Mouse (Mus musculus): ENCODE data around the gene Rasa3. TPM values are rescaled to one million over a fixed set of nuclear protein-coding genes. Genes with fewer than 3 reads are reported as not detected.

Rasa3 gene
- polyA plus RNA-seq, 1 experiment from 2014 or later, result 28.3 TPM

DNA sequence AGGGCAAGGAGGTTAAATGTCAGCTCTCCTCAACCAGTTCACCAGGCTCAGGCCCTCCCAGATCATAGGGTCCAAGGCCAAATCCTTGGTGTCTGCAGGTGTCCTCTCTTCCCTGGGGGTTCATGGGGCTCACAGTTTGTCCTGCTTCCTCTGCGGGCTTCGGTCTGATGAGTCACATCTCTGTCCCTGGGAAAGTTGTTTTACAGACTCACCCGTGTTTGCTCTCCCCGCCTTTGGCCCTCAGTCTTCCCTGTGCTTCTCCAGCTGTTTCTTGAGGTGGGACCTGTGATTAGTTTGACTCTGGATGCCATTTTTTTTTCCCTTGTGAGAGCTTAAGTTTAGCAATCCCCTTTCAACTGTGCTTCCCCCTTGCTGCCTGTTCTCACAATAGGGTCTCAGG lies 18.8 kb upstream of the Rasa3 start:
- H3K9ac ChIP-seq, result no peak overlapping the region

DNA sequence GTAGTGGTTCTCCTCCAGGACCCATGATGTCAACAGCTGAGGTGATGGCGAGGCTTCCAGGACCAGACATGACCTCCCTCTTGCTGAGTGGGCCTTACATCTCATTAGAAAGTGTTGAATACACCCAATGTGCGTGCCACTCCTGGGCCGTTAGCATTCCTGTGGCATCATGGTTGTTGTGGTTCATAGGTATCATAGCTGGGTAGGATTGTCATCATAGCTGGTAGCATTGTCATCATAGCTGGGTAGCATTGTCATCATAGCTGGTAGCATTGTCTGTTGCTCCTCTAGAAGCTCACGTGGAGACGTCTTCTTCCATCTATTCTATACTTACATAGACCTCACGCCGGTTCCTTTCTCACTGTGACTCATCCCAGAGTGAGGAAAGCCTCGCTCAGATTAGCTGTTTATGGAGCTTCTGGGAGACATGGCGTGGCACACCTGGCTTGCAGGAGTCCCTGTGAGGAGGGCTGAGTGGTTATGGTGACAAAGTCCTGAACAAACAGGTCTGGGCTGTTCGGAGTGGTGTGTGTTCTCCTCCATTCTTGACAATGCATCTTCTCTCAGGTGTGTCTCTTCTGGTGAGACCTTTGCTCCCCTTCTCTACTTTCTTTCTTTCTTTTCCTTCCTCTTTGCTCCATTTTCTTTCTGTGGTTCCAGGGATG lies 17.9 kb upstream of the Rasa3 start:
- Histone ChIP-seq H3K27me3 (no peaks in the 10 kb centered on the region), H3K9me3 (no peaks in the 10 kb centered on the region), H3K27ac (replicated peaks) (no peak overlapping the region), H3K4me3 (no peak overlapping the region), H3K4me1 (replicated peaks) (peaks cover 23% of the 10 kb centered on the region), H3K36me3 (no peaks in the 10 kb centered on the region), H3K4me2 (no peak overlapping the region), H3K9ac (no peak overlapping the region)
- WGBS, result 94% methylated on average over 10 of the region's 10 CpGs
- no peak for ATAC-seq (ENCODE audit: low read depth)

More for the DNA sequence above, 18.8 kb upstream of the Rasa3 start:
- no peak overlapping the region for H3K27ac ChIP-seq (replicated peaks)
- WGBS, result 92% methylated on average over 4 of the region's 4 CpGs
- ATAC-seq (ENCODE audit: low read depth), result no peak
- peaks cover 23% of the 10 kb centered on the region for H3K4me1 ChIP-seq (replicated peaks)
- no peak overlapping the region for H3K4me3 ChIP-seq
- H3K27me3 ChIP-seq, result no peaks in the 10 kb centered on the region
- no peaks in the 10 kb centered on the region for H3K9me3 ChIP-seq
- H3K4me2 ChIP-seq, result no peak overlapping the region
- H3K36me3 ChIP-seq, result no peaks in the 10 kb centered on the region

DNA sequence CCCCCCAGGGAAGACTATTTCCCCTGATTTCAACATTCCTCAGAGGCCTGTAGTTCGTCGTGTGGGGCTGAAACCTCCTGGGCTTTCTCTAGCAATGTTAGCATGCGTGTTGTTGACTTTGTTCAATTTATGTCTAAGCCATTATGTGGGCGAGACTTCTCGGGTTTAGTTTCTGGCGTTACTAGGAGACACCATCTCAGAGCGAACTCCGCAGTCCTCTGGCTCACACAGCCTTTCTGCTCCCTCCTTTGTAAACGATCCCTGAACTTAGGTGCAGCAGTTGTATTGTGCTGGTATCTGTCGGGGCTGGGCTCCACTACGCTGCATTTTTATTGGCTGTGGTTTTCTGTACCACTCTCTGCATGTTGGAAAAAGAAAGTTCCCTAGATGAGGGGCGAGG lies 17.3 kb upstream of the Rasa3 start:
- no peaks in the 10 kb centered on the region for H3K36me3 ChIP-seq
- H3K27me3 ChIP-seq, result no peaks in the 10 kb centered on the region
- no peaks in the 10 kb centered on the region for H3K9me3 ChIP-seq
- no peak overlapping the region for H3K4me2 ChIP-seq
- no peak overlapping the region for H3K27ac ChIP-seq (replicated peaks)
- WGBS, result 41% methylated on average over 12 of the region's 12 CpGs
- peaks cover 23% of the 10 kb centered on the region for H3K4me1 ChIP-seq (replicated peaks)
- no peak for ATAC-seq (ENCODE audit: low read depth)
- H3K9ac ChIP-seq, result no peak overlapping the region
- H3K4me3 ChIP-seq, result no peak overlapping the region

DNA sequence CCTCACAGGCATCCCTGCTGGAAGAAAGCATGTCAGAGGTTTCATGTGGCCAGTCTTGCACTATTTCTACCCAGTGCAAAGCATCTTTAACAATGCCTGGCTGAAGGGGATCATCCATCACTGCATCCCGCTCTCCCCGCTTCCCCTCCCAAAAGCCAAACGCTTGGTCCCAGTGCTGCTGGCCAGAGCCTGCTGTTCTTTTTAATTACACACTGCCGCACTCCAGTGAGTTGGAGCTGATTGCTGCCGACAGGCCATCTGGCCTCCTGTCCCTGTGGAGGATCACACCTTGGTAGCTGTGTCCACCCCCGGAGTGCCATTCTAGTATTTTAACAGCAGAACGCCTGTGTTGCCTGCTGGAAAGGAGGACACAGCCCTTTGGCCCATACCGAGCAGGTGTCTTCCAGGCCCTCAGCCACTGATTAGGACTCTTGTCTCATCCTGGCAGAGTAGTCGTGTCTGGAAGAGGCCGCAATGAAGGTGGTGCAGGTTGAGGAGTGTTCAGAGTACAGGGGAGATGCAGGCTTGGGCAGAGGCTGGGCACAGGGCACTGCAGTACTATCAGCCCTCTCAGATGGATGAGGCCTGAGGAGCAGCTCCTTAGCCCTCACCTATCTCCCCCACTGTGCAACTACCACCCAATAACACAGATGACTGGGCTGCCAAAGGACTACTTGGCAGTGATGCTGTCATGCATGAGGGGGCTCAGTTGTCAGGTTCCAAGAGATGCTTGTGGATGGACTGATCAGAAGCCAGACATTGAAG lies 15.1 kb upstream of the Rasa3 start:
- Histone ChIP-seq H3K27me3 (no peaks in the 10 kb centered on the region), H3K27ac (replicated peaks) (peak overlapping the region; percentile 59), H3K9me3 (no peaks in the 10 kb centered on the region), H3K4me3 (no peak overlapping the region), H3K36me3 (no peaks in the 10 kb centered on the region), H3K4me2 (no peak overlapping the region), H3K4me1 (replicated peaks) (peaks cover 29% of the 10 kb centered on the region), H3K9ac (peak overlapping the region; percentile 6; the same call in 1 of the 2 replicates)
- 31% methylated on average over 10 of the region's 10 CpGs for WGBS
- ATAC-seq (ENCODE audit: low read depth), result peak; percentile 71

DNA sequence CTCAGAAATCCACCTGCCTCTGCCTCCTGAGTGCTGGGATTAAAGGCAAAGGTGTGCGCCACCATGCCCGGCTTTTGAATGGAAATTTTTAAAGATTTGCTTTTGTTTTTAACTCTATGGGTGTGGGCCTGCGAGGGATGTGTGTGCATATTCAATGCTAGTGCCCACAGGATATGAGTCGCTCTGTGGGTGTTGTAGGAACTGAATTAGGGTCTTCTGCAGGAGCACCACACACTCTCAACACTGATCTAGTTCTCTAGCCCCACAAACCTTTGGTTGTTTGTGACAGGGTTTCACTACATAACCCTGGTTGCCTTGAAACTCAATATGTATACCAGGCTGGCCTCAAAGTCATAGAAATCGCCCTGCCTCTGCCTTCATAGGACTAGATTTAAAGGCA lies 11.9 kb upstream of the Rasa3 start:
- Histone ChIP-seq H3K27me3 (no peaks in the 10 kb centered on the region), H3K4me1 (replicated peaks) (peaks cover 23% of the 10 kb centered on the region), H3K27ac (replicated peaks) (no peak overlapping the region), H3K9me3 (no peaks in the 10 kb centered on the region), H3K9ac (no peak overlapping the region), H3K36me3 (no peaks in the 10 kb centered on the region), H3K4me3 (no peak overlapping the region), H3K4me2 (no peak overlapping the region)
- WGBS, result 90% methylated on average over 5 of the region's 5 CpGs
- ATAC-seq (ENCODE audit: low read depth), result no peak

DNA sequence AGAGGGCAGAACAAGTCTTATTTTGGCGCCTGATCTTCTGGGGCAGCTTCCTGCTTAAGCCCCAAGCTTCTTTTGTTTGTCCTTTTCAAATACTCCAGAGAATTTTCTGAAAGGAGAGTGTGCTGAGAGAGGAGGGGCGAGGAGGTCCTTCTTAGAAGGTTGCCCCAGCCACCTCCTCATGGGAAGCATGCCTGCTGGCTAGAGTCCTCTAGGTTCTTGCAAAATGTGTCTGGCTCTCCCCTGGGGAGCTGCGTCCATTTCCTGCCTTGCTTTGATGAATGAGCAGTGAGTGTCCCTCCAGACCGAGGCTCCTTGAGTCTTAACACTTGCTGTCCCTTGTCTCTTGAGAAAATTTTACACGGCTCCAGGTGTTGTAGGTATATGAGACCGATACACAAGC lies 11.1 kb upstream of the Rasa3 start:
- H3K27ac ChIP-seq (replicated peaks), result no peak overlapping the region
- no peak for ATAC-seq (ENCODE audit: low read depth)
- no peaks in the 10 kb centered on the region for H3K27me3 ChIP-seq
- peaks cover 26% of the 10 kb centered on the region for H3K4me1 ChIP-seq (replicated peaks)
- no peak overlapping the region for H3K4me3 ChIP-seq
- WGBS, result 62% methylated on average over 6 of the region's 6 CpGs
- no peak overlapping the region for H3K9ac ChIP-seq
- no peaks in the 10 kb centered on the region for H3K36me3 ChIP-seq
- no peak overlapping the region for H3K4me2 ChIP-seq
- no peaks in the 10 kb centered on the region for H3K9me3 ChIP-seq

DNA sequence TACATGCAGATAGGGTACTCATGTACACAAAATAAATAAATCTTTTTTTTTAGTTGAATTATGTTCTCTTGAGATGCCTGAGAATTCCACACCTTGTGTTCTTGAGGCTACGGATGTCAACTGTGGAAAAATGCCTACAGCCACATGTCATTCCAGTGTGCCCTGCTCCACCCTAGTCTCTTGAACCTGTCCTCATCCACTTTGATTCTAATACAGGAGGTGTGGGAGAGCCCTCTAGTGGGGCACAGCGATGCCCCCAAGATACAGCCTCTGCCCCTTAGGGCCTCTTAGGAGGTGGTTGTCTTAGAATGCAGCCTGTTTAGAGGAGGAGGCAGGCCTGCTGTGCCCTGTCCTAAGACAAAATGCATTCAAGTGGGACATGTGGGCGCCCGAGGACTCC lies 10.5 kb upstream of the Rasa3 start:
- H3K4me1 ChIP-seq (replicated peaks), result peaks cover 22% of the 10 kb centered on the region
- WGBS, result 68% methylated on average over 4 of the region's 4 CpGs
- ATAC-seq (ENCODE audit: low read depth), result no peak
- no peak overlapping the region for H3K4me3 ChIP-seq
- H3K9me3 ChIP-seq, result no peaks in the 10 kb centered on the region
- no peaks in the 10 kb centered on the region for H3K36me3 ChIP-seq
- H3K27ac ChIP-seq (replicated peaks), result no peak overlapping the region
- H3K9ac ChIP-seq, result no peak overlapping the region
- no peak overlapping the region for H3K4me2 ChIP-seq
- H3K27me3 ChIP-seq, result no peaks in the 10 kb centered on the region

DNA sequence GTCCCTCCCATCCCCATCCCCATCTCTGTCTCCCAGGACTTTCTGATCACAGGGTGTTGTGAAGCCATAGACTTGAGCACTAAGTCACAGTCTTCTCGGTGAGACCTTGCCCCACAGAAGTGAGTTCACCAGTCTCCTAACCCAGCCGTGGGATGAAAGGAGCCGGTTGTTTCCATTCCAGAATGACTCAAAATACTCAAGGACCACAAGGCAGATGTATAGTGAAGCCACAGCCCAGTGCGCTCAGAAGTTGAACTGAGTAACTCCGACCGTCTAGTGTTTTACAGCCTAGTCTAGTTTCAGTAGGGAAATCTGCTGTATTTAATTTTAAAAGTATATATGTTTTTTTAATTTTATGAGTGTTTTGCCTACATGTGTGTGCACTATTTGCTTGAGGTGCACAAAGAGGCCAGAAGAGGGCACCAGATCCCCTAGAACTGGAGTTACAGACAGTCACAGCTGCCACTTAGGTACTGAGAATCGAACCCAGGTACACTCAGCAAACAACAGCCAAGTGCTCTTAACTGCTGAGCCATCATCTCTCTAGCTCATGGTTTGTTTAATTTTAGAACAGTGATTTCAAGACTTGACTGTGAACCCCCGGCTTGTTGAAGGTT lies 9.8 kb upstream of the Rasa3 start:
- no peak overlapping the region for H3K27ac ChIP-seq (replicated peaks)
- 94% methylated on average over 8 of the region's 8 CpGs for WGBS
- H3K4me1 ChIP-seq (replicated peaks), result peaks cover 15% of the 10 kb centered on the region
- no peak overlapping the region for H3K4me3 ChIP-seq
- no peak overlapping the region for H3K9ac ChIP-seq
- H3K27me3 ChIP-seq, result no peaks in the 10 kb centered on the region
- ATAC-seq (ENCODE audit: low read depth), result no peak
- H3K36me3 ChIP-seq, result no peaks in the 10 kb centered on the region
- H3K9me3 ChIP-seq, result no peaks in the 10 kb centered on the region
- H3K4me2 ChIP-seq, result no peak overlapping the region

DNA sequence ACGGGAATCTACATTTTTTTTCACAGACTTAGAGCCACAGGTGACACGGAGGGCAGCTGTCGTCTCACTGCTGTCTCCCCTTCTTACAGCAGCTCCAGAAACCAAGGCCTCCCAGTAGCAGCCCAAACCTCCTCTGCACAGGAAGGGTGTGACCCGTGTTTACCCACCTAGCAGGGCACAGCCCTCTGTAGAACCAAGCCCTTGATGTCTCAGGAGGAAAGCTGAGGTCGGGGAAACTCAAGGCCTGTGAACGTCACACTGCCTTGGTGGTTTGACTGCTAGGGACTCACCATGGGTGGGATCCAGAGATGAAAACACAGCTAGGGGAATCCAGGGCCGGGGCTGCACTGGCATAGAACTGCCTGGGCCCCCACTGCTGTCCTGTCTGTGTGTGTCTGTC lies 9.0 kb upstream of the Rasa3 start:
- no peak for ATAC-seq (ENCODE audit: low read depth)
- H3K4me1 ChIP-seq (replicated peaks), result peaks cover 9% of the 10 kb centered on the region; the same call in 1 of the 2 replicates
- no peaks in the 10 kb centered on the region for H3K9me3 ChIP-seq
- H3K27ac ChIP-seq (replicated peaks), result no peak overlapping the region
- 73% methylated on average over 7 of the region's 7 CpGs for WGBS
- H3K27me3 ChIP-seq, result no peaks in the 10 kb centered on the region
- no peak overlapping the region for H3K9ac ChIP-seq
- H3K4me2 ChIP-seq, result no peak overlapping the region
- H3K4me3 ChIP-seq, result no peak overlapping the region
- no peaks in the 10 kb centered on the region for H3K36me3 ChIP-seq

DNA sequence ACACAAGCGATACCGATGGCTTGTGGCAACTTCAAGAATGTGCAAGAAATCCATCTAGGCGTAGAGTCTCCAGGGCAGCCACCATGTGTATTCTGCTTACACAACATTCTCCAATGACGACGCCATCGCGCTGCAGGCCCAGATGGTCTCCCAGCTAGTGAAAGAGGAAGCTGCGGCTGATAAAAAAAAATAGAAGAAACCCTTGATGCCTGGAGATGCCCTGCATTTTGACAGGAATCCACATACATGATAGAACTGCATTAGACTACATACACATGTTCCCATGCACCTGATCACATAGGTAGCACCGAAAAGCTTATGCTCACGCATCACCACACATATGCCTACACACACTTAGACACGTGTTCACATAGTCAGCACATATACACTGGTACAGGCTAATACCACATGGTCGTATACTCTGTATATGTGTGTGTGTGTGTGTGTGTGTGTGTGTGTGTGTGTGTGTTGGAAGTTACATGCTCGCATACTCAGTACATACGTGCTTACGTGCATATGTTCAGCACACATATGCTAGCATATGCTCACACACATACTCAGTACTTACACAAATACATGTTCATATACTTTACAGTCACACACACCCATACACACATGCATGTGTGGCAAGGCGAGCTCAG lies 8.4 kb upstream of the Rasa3 start:
- Histone ChIP-seq H3K27me3 (no peaks in the 10 kb centered on the region), H3K4me3 (no peak overlapping the region), H3K4me2 (no peak overlapping the region), H3K4me1 (replicated peaks) (peaks cover 9% of the 10 kb centered on the region; the same call in 1 of the 2 replicates), H3K27ac (replicated peaks) (no peak overlapping the region), H3K9ac (no peak overlapping the region), H3K9me3 (no peaks in the 10 kb centered on the region), H3K36me3 (no peaks in the 10 kb centered on the region)
- no peak for ATAC-seq (ENCODE audit: low read depth)
- WGBS, result 87% methylated on average over 16 of the region's 16 CpGs

DNA sequence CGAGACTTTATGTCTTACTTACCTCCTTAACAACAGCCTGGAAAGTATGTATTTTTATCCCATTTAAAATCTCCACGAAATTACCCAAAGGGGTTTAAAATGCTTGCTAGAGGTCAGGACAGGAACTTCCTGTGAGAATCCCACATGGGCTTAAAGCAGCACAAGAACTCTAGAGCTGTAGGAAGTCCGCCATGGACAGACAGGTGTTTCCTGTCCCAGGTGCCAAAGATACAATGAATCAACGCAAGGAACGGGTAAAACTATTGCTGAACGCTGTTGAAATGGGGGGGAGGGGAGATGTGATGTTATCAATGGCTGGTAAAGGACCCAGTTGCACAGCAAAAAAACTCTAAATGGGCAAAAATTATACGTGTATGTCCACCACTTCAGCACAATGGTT lies 6.7 kb upstream of the Rasa3 start:
- Histone ChIP-seq H3K4me1 (replicated peaks) (peaks cover 9% of the 10 kb centered on the region; the same call in 1 of the 2 replicates), H3K27ac (replicated peaks) (no peak overlapping the region), H3K9ac (no peak overlapping the region), H3K36me3 (no peaks in the 10 kb centered on the region), H3K27me3 (no peaks in the 10 kb centered on the region), H3K9me3 (no peaks in the 10 kb centered on the region), H3K4me3 (no peak overlapping the region), H3K4me2 (no peak overlapping the region)
- ATAC-seq (ENCODE audit: low read depth), result no peak
- WGBS, result 80% methylated on average over 7 of the region's 7 CpGs

DNA sequence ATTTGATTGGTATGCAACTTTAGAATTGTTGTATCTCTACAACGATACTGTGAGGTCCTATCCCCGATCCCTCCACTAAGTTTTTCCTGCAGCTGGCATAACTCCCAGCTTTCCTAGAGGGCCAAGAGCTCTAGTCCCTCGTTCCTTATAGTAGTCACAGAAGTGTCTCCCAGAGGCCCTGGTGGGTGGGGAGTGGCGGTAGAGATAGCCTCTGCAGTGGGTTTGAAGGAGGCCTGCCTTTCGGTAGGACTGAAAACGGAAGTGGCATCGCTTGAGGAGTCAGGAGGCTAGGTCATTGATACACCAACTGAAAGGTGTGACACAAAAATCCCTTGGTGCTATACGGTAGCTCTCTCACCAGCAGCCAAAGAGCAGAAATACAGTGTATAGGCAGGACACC lies 779 bp upstream of the Rasa3 start:
- Histone ChIP-seq H3K36me3 (no peaks in the 10 kb centered on the region), H3K4me3 (peak overlapping the region; percentile 74), H3K27me3 (no peaks in the 10 kb centered on the region), H3K27ac (replicated peaks) (no peak overlapping the region), H3K9me3 (no peaks in the 10 kb centered on the region), H3K4me1 (replicated peaks) (peaks cover 36% of the 10 kb centered on the region), H3K9ac (no peak overlapping the region; the same call in 1 of the 2 replicates), H3K4me2 (peak overlapping the region; percentile 63)
- no peak for ATAC-seq (ENCODE audit: low read depth)
- WGBS, result 50% methylated on average over 8 of the region's 8 CpGs
